Mouse (Mus musculus) neural tube, embryonic 13.5 days (tissue): ENCODE data around the gene Vdac2. TPM values are rescaled to one million over a fixed set of nuclear protein-coding genes. Genes with fewer than 3 reads are reported as not detected.

Experiments
- ATAC-seq: fragments of 200-750 bp; cut with Nextera tagmentation; 2 replicates; pipeline ENCODE4 v1.8.0; 2017; ENCODE audit warnings: low read depth, mild to moderate bottlenecking, moderate TSS enrichment, moderate library complexity
- H3K27ac ChIP-seq: fragments of 300-500 bp; sonication (generic); replicated peaks from 2 replicates; pipeline ENCODE4 v1.5.1; 2015; ENCODE audit warnings: moderate library complexity, mild to moderate bottlenecking, inconsistent platforms
- H3K27me3 ChIP-seq: fragments of 300-500 bp; sonication (generic); 2 replicates; pipeline ENCODE4 v1.6.1; 2015; ENCODE audit warnings: mild to moderate bottlenecking, inconsistent platforms
- H3K36me3 ChIP-seq: fragments of 300-500 bp; sonication (generic); 2 replicates; pipeline ENCODE4 v1.6.1; 2015; ENCODE audit warnings: mild to moderate bottlenecking, inconsistent platforms
- H3K4me1 ChIP-seq: fragments of 300-500 bp; sonication (generic); replicated peaks from 2 replicates; pipeline ENCODE4 v1.6.1; 2015; ENCODE audit warnings: inconsistent platforms
- H3K4me2 ChIP-seq: fragments of 300-500 bp; sonication (generic); 2 replicates; pipeline ENCODE4 v1.6.1; 2015; ENCODE audit warnings: inconsistent platforms, mild to moderate bottlenecking, moderate library complexity
- H3K4me3 ChIP-seq: fragments of 300-500 bp; sonication (generic); 2 replicates; pipeline ENCODE4 v1.5.1; 2015; ENCODE audit warnings: mild to moderate bottlenecking, inconsistent platforms
- H3K9ac ChIP-seq: fragments of 300-500 bp; sonication (generic); 2 replicates; pipeline ENCODE4 v1.6.1; 2015; ENCODE audit warnings: moderate library complexity, mild to moderate bottlenecking, inconsistent platforms
- H3K9me3 ChIP-seq: fragments of 300-500 bp; sonication (generic); 2 replicates; pipeline ENCODE4 v1.6.1; 2016; ENCODE audit warnings: inconsistent platforms
- WGBS: fragments of 180-500 bp; shearing (Covaris S2); methylation state at CpG from one replicate; pipeline ENCODE4 v1.1.7; 2015; 5-methylcytosine and 5-hydroxymethylcytosine counted together
- polyA plus RNA-seq: library from polyadenylated mRNA; unstranded; fragments of >200 nt; fragmentation: Nextera tagmentation; extraction: Ambion mirVana; gene quantifications from 2 replicates; pipeline ENCODE4 v1.2.1, GENCODE M21; 2015

Vdac2 gene
- polyA plus RNA-seq = 276 and 284 TPM in 2 replicates

GRCm38 (mm10) chr14:21824938-21825337 is at the start of gene Vdac2:
Gene Vdac2, plus strand, starts transcription at chr14:21825238.
- Histone ChIP-seq H3K9ac (no peak within 1 kb of the TSS), H3K4me1 (peaks cover 10% of the 10 kb centered on the region), H3K27me3 (no peaks in the 10 kb centered on the region), H3K4me3 (no peak within 1 kb of the TSS), H3K27ac (no peak within 1 kb of the TSS), H3K9me3 (no peaks in the 10 kb centered on the region), H3K4me2 (no peak within 1 kb of the TSS), H3K36me3 (no peaks in the 10 kb centered on the region)
- 90% methylated on average over 2 of the region's 2 CpGs for WGBS
- ATAC-seq = no peak

DNA sequence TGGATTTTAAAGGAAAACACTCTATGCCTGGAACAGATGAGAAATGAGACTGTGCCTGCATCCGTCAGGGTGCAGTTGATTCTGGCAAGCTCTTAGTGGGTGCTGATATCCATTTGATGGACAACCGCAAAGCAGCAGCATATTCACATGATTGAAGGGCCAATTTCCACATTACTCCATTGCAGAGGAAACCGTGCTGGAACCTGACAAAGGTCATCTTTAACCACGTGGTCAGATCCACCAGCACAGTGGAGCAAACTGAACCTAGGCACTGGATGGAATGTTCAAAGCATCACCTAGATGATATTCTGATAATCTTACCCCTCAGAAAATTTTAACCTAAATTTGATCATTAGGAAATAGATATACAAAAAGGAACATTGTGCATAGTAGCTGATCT is 48.8 kb upstream of the Vdac2 start:
- Histone ChIP-seq H3K9ac (no peak overlapping the region), H3K4me2 (no peak overlapping the region), H3K27ac (no peak overlapping the region), H3K9me3 (no peaks in the 10 kb centered on the region), H3K27me3 (no peaks in the 10 kb centered on the region), H3K36me3 (peaks cover 38% of the 10 kb centered on the region), H3K4me3 (no peak overlapping the region), H3K4me1 (no peaks in the 10 kb centered on the region)
- 93% methylated on average over 4 of the region's 4 CpGs for WGBS
- no peak for ATAC-seq

DNA sequence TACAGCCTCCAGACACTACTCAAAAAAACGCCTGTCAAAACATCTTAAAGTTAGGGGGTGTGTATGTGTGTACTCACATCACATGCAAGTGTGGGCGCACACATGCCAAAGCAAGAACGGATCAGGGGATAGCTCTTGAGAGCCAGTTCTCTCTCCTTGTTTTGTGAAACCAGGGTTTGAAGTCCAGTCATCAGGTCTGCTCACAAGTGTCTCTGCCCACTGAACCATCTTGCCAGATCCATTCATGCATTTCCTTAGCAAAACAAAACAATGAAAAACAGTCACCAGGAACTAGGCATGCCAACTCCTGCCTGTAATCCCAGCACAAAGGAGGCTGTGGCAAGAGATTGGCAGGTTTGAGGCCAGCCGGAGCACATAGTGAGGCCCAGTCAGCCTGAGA is 38.5 kb upstream of the Vdac2 start:
- Histone ChIP-seq H3K4me1 (no peaks in the 10 kb centered on the region), H3K9ac (no peak overlapping the region), H3K27me3 (no peaks in the 10 kb centered on the region), H3K4me2 (no peak overlapping the region), H3K4me3 (no peak overlapping the region), H3K27ac (no peak overlapping the region), H3K9me3 (no peaks in the 10 kb centered on the region), H3K36me3 (peaks cover 35% of the 10 kb centered on the region)
- WGBS = 91% methylated on average over 4 of the region's 4 CpGs
- no peak for ATAC-seq

GRCm38 (mm10) chr14:21787374-21787773 is 37.7 kb upstream of the Vdac2 start:
- H3K27me3 ChIP-seq = no peaks in the 10 kb centered on the region
- H3K4me1 ChIP-seq = no peaks in the 10 kb centered on the region
- no peak overlapping the region for H3K4me3 ChIP-seq
- no peak for ATAC-seq
- WGBS = 87% methylated on average over 3 of the region's 3 CpGs
- no peak overlapping the region for H3K27ac ChIP-seq
- H3K4me2 ChIP-seq = no peak overlapping the region
- no peaks in the 10 kb centered on the region for H3K9me3 ChIP-seq
- H3K36me3 ChIP-seq = peaks cover 37% of the 10 kb centered on the region
- no peak overlapping the region for H3K9ac ChIP-seq

GRCm38 (mm10) chr14:21788121-21788520 is 36.9 kb upstream of the Vdac2 start:
- ATAC-seq = no peak
- H3K4me1 ChIP-seq = no peaks in the 10 kb centered on the region
- H3K9ac ChIP-seq = no peak overlapping the region
- no peak overlapping the region for H3K27ac ChIP-seq
- no peaks in the 10 kb centered on the region for H3K27me3 ChIP-seq
- peaks cover 44% of the 10 kb centered on the region for H3K36me3 ChIP-seq
- H3K4me3 ChIP-seq = no peak overlapping the region
- WGBS = 88% methylated on average over 5 of the region's 5 CpGs
- no peak overlapping the region for H3K4me2 ChIP-seq
- no peaks in the 10 kb centered on the region for H3K9me3 ChIP-seq

DNA sequence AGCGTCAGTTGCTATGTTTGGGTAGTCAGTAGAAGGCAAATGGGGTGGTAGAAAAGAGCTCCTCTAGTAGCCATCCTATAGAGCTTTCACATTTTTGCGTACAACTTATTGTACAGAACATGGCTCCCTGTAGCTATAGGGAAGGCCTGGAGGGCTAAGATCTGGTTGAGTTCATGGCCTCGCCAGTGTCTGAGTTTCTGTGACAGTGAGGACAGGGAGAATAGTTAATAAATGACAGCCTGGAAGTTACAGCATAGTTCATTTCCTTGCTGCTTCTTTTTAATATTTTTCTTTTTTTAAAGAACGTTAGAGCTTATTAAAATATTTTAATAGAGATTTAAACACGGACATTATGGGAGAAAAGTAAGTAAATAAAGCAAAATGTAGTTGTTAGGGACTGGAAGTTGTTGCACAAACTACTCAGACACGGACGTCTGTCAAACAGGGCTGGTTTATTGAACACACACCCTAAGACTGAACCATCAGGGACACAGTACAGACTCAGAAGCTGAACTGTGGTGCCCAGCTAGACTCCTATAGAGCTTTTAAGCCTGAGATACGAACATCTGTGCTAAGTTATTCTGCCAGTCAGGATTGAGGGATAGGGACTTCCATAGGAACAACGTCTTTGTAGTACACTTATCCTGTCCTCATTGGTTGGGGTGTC is 34.3 kb upstream of the Vdac2 start:
- Histone ChIP-seq H3K27me3 (no peaks in the 10 kb centered on the region), H3K36me3 (peaks cover 41% of the 10 kb centered on the region), H3K4me1 (no peaks in the 10 kb centered on the region), H3K4me2 (no peak overlapping the region), H3K27ac (no peak overlapping the region), H3K9me3 (no peaks in the 10 kb centered on the region), H3K9ac (no peak overlapping the region), H3K4me3 (no peak overlapping the region)
- 94% methylated on average over 9 of the region's 9 CpGs for WGBS
- no peak for ATAC-seq

GRCm38 (mm10) chr14:21791722-21792121 is 33.3 kb upstream of the Vdac2 start:
- no peak overlapping the region for H3K9ac ChIP-seq
- no peaks in the 10 kb centered on the region for H3K27me3 ChIP-seq
- H3K4me2 ChIP-seq = no peak overlapping the region
- H3K9me3 ChIP-seq = no peaks in the 10 kb centered on the region
- peaks cover 36% of the 10 kb centered on the region for H3K36me3 ChIP-seq
- no peak overlapping the region for H3K4me3 ChIP-seq
- ATAC-seq = no peak
- H3K4me1 ChIP-seq = no peaks in the 10 kb centered on the region
- no peak overlapping the region for H3K27ac ChIP-seq
- WGBS = 94% methylated on average over 4 of the region's 4 CpGs

GRCm38 (mm10) chr14:21792250-21792649 is 32.8 kb upstream of the Vdac2 start:
- WGBS = 93% methylated on average over 6 of the region's 6 CpGs
- H3K4me3 ChIP-seq = no peak overlapping the region
- no peaks in the 10 kb centered on the region for H3K4me1 ChIP-seq
- no peaks in the 10 kb centered on the region for H3K27me3 ChIP-seq
- ATAC-seq = no peak
- H3K36me3 ChIP-seq = peaks cover 34% of the 10 kb centered on the region
- no peak overlapping the region for H3K9ac ChIP-seq
- H3K9me3 ChIP-seq = no peaks in the 10 kb centered on the region
- no peak overlapping the region for H3K4me2 ChIP-seq
- no peak overlapping the region for H3K27ac ChIP-seq

DNA sequence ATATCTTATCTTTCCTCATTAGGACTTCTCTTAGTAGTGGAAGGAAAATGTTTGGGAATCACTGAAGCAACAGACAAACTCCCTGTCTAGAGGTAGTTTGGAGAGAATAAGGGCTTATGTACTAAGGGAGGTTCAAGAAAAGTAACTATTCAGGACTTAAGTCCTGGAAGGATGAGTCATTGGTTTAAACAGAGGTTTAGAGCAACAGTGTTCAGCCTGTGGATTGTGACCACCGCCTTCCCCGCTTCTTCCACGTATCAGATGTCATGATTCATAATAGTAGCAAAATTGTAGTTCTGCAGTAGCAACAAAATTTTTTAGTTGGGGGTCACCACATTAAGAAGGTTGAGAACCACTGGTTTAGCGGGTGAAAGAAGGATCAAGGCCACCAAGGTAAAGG is 24.4 kb upstream of the Vdac2 start:
- Histone ChIP-seq H3K27ac (no peak overlapping the region), H3K9ac (no peak overlapping the region), H3K36me3 (peaks cover 10% of the 10 kb centered on the region), H3K27me3 (no peaks in the 10 kb centered on the region), H3K4me1 (no peaks in the 10 kb centered on the region), H3K9me3 (no peaks in the 10 kb centered on the region), H3K4me2 (no peak overlapping the region), H3K4me3 (no peak overlapping the region)
- ATAC-seq = no peak
- 96% methylated on average over 4 of the region's 4 CpGs for whole genome bisulfite sequencing

DNA sequence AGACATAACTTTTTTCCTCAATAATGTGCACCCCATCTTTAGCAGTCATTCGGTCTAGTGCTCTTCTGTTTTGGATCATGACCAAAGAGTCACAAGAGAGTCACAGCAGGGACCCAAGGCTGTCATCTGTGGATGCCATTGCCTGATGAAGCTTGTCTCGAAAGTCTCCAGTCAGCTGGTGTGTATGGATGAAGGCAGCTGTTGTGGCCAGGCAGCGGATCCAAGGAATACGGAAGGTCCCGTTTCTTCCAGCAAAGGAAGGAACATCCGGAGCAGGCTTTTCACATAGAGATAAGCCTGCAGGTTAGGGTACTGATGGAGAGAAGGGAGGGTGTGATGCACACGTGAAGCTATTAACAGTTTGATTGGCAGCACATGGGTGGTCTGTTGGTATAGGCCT is 23.4 kb upstream of the Vdac2 start:
- 87% methylated on average over 7 of the region's 7 CpGs for WGBS
- no peaks in the 10 kb centered on the region for H3K4me1 ChIP-seq
- H3K4me3 ChIP-seq = no peak overlapping the region
- H3K36me3 ChIP-seq = peaks cover 9% of the 10 kb centered on the region
- H3K9ac ChIP-seq = no peak overlapping the region
- no peak overlapping the region for H3K4me2 ChIP-seq
- H3K27ac ChIP-seq = no peak overlapping the region
- H3K9me3 ChIP-seq = no peaks in the 10 kb centered on the region
- H3K27me3 ChIP-seq = no peaks in the 10 kb centered on the region
- no peak for ATAC-seq

DNA sequence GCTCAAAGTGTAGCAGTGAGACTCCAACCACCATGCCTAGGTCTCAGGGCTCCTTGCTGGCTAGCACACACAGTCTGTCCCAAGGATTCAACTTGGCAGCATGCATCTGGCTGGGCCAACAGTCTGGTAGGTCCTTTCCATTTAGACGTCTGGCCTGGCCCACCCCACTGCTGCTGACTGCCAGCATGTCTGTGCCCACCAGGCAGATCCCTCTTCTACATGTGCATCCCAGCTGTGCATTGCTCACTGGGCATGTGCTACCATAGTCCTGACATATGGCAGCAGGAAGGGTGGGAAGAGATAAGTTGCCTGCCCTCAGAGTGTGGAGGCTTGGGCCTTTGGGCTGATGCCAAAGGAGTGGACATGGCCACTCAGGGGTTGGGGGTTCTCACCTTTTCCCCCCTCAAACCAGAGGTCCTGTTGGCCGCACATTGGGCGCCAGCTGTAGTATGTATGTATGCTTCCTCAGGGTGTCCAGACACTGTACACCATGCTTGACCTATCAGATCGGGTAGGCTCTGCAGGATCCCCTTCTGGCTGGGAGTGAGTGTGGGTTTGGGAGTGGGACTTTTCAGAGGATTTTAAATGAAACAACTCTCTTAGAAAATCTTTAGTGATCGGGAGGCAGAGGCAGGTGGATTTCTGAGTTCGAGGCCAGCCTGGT is 22.4 kb upstream of the Vdac2 start:
- no peak overlapping the region for H3K4me2 ChIP-seq
- no peaks in the 10 kb centered on the region for H3K4me1 ChIP-seq
- H3K9ac ChIP-seq = no peak overlapping the region
- no peak overlapping the region for H3K27ac ChIP-seq
- no peaks in the 10 kb centered on the region for H3K27me3 ChIP-seq
- no peaks in the 10 kb centered on the region for H3K9me3 ChIP-seq
- ATAC-seq = no peak
- 94% methylated on average over 6 of the region's 6 CpGs for WGBS
- H3K36me3 ChIP-seq = peaks cover 9% of the 10 kb centered on the region
- H3K4me3 ChIP-seq = no peak overlapping the region

DNA sequence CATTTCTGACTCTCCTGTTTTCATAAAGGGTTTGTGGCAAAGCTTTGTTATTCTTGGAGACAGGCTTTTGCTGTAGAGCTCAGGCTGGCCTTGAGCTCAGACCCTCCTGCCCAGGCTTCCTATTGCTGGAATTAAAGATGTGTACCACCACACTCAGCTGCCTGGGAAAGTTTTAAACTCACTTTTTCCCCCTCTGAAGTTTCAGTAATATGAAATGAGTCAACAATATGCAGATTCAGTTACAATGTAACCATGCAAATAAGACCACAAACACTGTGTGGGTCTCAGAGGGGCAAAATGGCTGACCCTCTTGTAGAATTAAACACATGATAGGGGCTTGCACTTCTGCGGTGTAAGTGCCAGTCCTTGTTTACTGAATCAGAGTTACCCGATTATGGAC is 18.8 kb upstream of the Vdac2 start:
- no peak overlapping the region for H3K27ac ChIP-seq
- no peaks in the 10 kb centered on the region for H3K9me3 ChIP-seq
- ATAC-seq = no peak
- no peaks in the 10 kb centered on the region for H3K36me3 ChIP-seq
- 89% methylated on average over 2 of the region's 2 CpGs for WGBS
- no peak overlapping the region for H3K4me3 ChIP-seq
- no peaks in the 10 kb centered on the region for H3K27me3 ChIP-seq
- no peak overlapping the region for H3K9ac ChIP-seq
- H3K4me2 ChIP-seq = no peak overlapping the region
- no peaks in the 10 kb centered on the region for H3K4me1 ChIP-seq
